Mouse (Mus musculus) spleen, adult 2 months (tissue): Measurements from ENCODE around the gene Gtsf1.

Source experiments
- CTCF ChIP-seq: fragments of 200-500 bp; IDR thresholded peaks from 2 replicates; pipeline ENCODE4 v1.5.1; 2011; ENCODE audit warnings: mild to moderate bottlenecking, inconsistent platforms; ENCODE audit not compliant: insufficient read depth, insufficient read length, insufficient replicate concordance; ENCODE audit errors: extremely low read depth
- POLR2A ChIP-seq: fragments of 200-500 bp; IDR thresholded peaks from 2 replicates; pipeline ENCODE4 v1.6.1; 2011; ENCODE audit warnings: low read depth, low read length, inconsistent platforms

DNA sequence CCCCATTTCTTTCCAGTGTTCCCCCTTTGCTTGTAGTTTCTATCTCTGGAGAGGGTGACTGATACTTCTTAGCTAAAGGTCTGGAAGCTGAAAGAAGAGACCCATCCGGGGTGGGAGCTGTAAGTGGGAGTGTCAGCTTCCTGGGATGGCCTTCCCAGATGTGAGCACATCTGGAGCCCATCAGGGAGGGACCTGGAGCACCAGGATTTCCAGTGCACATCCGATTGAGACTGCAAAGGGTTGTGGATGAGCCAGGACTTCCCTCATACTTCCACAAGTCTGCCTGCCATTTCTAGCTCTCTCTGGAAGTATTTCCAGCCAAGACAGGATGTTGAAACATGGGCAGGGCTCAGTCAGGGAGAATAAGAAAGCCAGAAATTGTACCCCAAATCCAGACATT is 59.1 kb downstream of the Gtsf1 start:
- TF ChIP-seq CTCF = no peak
- TF ChIP-seq POLR2A = no peak
